Mouse (Mus musculus) stomach, embryonic 15.5 days (tissue): ENCODE measurements around the gene Mapkapk5. TPM values are rescaled to one million over a fixed set of nuclear protein-coding genes. Genes with fewer than 3 reads are reported as not detected.
A peak's percentile ranks its signal among the peaks of the same experiment; 100 is the strongest.

Experiments used
- ATAC-seq: fragments of 200-750 bp; cut with Nextera tagmentation; 2 replicates; pipeline ENCODE4 v1.8.0; 2017; ENCODE audit warnings: low read depth, moderate number of reproducible peaks, moderate TSS enrichment; ENCODE audit not compliant: insufficient read depth, low FRiP score
- H3K27ac ChIP-seq: fragments of 300-500 bp; sonication (generic); 2 replicates; pipeline ENCODE4 v1.5.1; 2015; ENCODE audit warnings: mild to moderate bottlenecking, inconsistent platforms
- H3K27me3 ChIP-seq: fragments of 300-500 bp; sonication (generic); replicated peaks from 2 replicates; pipeline ENCODE4 v1.6.1; 2015; ENCODE audit warnings: inconsistent platforms
- H3K36me3 ChIP-seq: fragments of 300-500 bp; sonication (generic); 2 replicates; pipeline ENCODE4 v1.6.1; 2015; ENCODE audit warnings: inconsistent platforms
- H3K4me1 ChIP-seq: fragments of 300-500 bp; sonication (generic); 2 replicates; pipeline ENCODE4 v1.6.1; 2015; ENCODE audit warnings: inconsistent platforms
- H3K4me2 ChIP-seq: fragments of 300-500 bp; sonication (generic); 2 replicates; pipeline ENCODE4 v1.6.1; 2015; ENCODE audit warnings: mild to moderate bottlenecking, inconsistent platforms
- H3K4me3 ChIP-seq: fragments of 300-500 bp; sonication (generic); replicated peaks from 2 replicates; pipeline ENCODE4 v1.5.1; 2015; ENCODE audit warnings: inconsistent platforms
- H3K9ac ChIP-seq: fragments of 300-500 bp; sonication (generic); 2 replicates; pipeline ENCODE4 v1.6.1; 2015; ENCODE audit warnings: inconsistent platforms
- H3K9me3 ChIP-seq: fragments of 300-500 bp; sonication (generic); 2 replicates; pipeline ENCODE4 v1.6.1; 2016; ENCODE audit warnings: inconsistent platforms
- WGBS: fragments of 180-500 bp; shearing (Covaris S2); methylation state at CpG from one replicate; pipeline ENCODE4 v1.1.7; 2015; 5-methylcytosine and 5-hydroxymethylcytosine counted together
- polyA plus RNA-seq: library from polyadenylated mRNA; unstranded; fragments of >200 nt; fragmentation: Nextera tagmentation; extraction: Ambion mirVana; gene quantifications from 2 replicates; pipeline ENCODE4 v1.2.1, GENCODE M21; 2015

Mapkapk5 gene
- polyA plus RNA-seq, 1 experiment from 2014 or later, result 48.9 TPM

GRCm38 (mm10) chr5:121583765-121584501 lies 38.2 kb upstream of the Mapkapk5 start:
- Histone ChIP-seq H3K9ac (no peak overlapping the region), H3K27ac (peak overlapping the region; percentile 48), H3K4me3 (no peak overlapping the region), H3K4me2 (0 out of 2 replicates have a peak overlapping the region, but pooled peaks have one; percentile 16), H3K4me1 (peaks cover 9% of the 10 kb centered on the region), H3K9me3 (no peaks in the 10 kb centered on the region), H3K36me3 (peaks cover 14% of the 10 kb centered on the region; the same call in 1 of the 2 replicates), H3K27me3 (no peaks in the 10 kb centered on the region)
- 49% methylated on average over 12 of the region's 12 CpGs for WGBS
- peak; percentile 77 for ATAC-seq

GRCm38 (mm10) chr5:121581945-121582344 lies 36.2 kb upstream of the Mapkapk5 start:
- H3K4me3 ChIP-seq, result no peak overlapping the region
- H3K9ac ChIP-seq, result no peak overlapping the region
- WGBS, result 87% methylated on average over 8 of the region's 8 CpGs
- no peak overlapping the region for H3K27ac ChIP-seq
- no peaks in the 10 kb centered on the region for H3K9me3 ChIP-seq
- no peak for ATAC-seq
- peaks cover 14% of the 10 kb centered on the region; the same call in 1 of the 2 replicates for H3K36me3 ChIP-seq
- no peak overlapping the region for H3K4me2 ChIP-seq
- H3K27me3 ChIP-seq, result no peaks in the 10 kb centered on the region
- H3K4me1 ChIP-seq, result peaks cover 9% of the 10 kb centered on the region

DNA sequence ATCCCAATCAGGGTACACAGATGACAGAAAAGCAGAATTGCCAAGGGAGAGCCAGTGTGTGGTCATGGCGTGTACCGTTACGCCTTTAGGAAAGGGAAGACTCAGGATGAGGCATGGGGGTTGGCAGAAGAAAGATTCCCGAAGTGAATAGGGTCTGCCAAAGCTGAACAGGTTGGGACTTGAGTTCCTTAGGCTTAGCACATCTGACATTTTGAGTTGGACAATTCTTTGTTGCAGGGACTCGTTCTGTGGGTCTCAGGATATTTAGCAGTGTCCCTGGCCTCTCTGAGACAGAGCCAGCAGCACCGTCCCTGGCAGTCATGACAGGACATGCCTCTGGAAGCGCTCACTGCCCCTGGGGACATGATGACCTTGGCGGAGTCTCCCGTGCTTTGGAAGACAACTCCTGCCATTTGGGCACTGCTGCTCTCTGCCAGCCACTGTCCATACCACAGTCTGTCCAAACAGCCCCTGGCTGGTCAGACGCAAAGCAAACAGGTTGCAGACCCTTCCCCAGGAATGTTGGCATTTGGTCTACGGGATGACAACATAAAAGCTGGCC lies 31.3 kb upstream of the Mapkapk5 start:
- H3K4me2 ChIP-seq, result no peak overlapping the region
- H3K36me3 ChIP-seq, result peaks cover 21% of the 10 kb centered on the region; the same call in 1 of the 2 replicates
- H3K27ac ChIP-seq, result no peak overlapping the region
- H3K27me3 ChIP-seq, result no peaks in the 10 kb centered on the region
- no peak for ATAC-seq
- WGBS, result 83% methylated on average over 11 of the region's 11 CpGs
- H3K9me3 ChIP-seq, result no peaks in the 10 kb centered on the region
- H3K9ac ChIP-seq, result no peak overlapping the region
- no peaks in the 10 kb centered on the region for H3K4me1 ChIP-seq
- H3K4me3 ChIP-seq, result no peak overlapping the region

DNA sequence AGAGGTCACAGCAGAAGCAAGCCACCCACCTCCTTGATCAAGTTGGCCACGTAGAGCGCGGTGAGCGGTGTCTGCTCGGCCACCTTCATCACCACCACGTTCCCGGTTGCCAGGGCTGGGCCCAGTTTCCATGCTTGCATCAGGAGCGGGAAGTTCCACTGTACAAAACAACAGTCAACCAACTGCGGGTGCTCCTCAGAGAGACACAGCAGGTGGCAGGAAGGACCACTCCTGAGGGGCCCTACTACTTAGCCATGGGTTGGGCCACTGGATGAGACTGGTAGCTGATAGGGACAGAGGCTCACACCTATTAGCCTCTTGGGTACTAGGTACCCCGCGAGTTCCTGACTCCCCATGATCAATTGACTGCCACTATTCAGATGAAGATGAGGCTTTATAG lies 30.2 kb upstream of the Mapkapk5 start:
- no peak for ATAC-seq
- Histone ChIP-seq H3K4me3 (no peak overlapping the region), H3K27ac (no peak overlapping the region), H3K4me2 (no peak overlapping the region), H3K36me3 (peaks cover 21% of the 10 kb centered on the region; the same call in 1 of the 2 replicates), H3K4me1 (no peaks in the 10 kb centered on the region), H3K9ac (no peak overlapping the region), H3K27me3 (no peaks in the 10 kb centered on the region), H3K9me3 (no peaks in the 10 kb centered on the region)
- WGBS, result 94% methylated on average over 11 of the region's 11 CpGs

- H3K4me2 ChIP-seq, result no peak overlapping the region
- H3K4me1 ChIP-seq, result no peaks in the 10 kb centered on the region
- H3K9ac ChIP-seq, result no peak overlapping the region
- peaks cover 11% of the 10 kb centered on the region; the same call in 1 of the 2 replicates for H3K36me3 ChIP-seq
- 84% methylated on average over 13 of the region's 13 CpGs for WGBS
- no peak overlapping the region for H3K4me3 ChIP-seq
- no peak overlapping the region for H3K27ac ChIP-seq
- ATAC-seq, result no peak
- no peaks in the 10 kb centered on the region for H3K9me3 ChIP-seq
- no peaks in the 10 kb centered on the region for H3K27me3 ChIP-seq
Measured at GRCm38 (mm10) chr5:121574145-121574544, 28.4 kb upstream of the Mapkapk5 start.

- ATAC-seq, result no peak
- H3K36me3 ChIP-seq, result peaks cover 9% of the 10 kb centered on the region; the same call in 1 of the 2 replicates
- H3K4me3 ChIP-seq, result no peak overlapping the region
- 75% methylated on average over 1 of the region's 1 CpGs for WGBS
- H3K4me2 ChIP-seq, result no peak overlapping the region
- H3K27ac ChIP-seq, result no peak overlapping the region
- H3K27me3 ChIP-seq, result no peaks in the 10 kb centered on the region
- no peak overlapping the region for H3K9ac ChIP-seq
- no peaks in the 10 kb centered on the region for H3K9me3 ChIP-seq
- no peaks in the 10 kb centered on the region for H3K4me1 ChIP-seq
Measured at GRCm38 (mm10) chr5:121570787-121571186, 25.1 kb upstream of the Mapkapk5 start.

DNA sequence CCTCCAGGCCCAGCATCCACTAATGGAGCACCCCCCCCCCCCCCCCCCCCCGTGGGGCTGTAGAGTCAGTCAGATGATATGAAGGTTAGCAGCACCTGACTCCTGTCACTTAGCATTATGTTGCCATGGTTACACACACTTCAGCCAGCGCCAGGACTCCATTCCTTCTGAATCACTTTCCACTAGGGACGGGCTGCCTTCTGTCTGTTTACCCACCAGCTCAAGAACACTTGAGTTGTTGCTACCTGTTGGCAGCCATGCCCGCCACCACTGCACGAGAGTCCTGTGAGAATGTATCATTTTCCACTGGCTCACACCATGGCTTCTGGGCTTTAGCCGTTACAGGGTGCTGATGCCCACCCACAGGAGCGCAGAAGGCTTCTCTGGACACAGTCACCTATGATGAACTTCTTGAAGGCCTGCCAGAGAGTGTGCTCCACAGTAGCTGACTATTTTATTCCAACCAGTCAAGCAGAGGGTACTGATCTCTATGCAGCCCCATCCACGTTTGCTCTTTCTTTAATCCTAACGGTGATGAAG lies 24.2 kb upstream of the Mapkapk5 start:
- Histone ChIP-seq H3K4me2 (no peak overlapping the region), H3K9me3 (no peaks in the 10 kb centered on the region), H3K4me3 (no peak overlapping the region), H3K9ac (no peak overlapping the region), H3K4me1 (no peaks in the 10 kb centered on the region), H3K27me3 (no peaks in the 10 kb centered on the region), H3K27ac (no peak overlapping the region), H3K36me3 (peaks cover 4% of the 10 kb centered on the region; the same call in 1 of the 2 replicates)
- no peak for ATAC-seq
- WGBS, result 73% methylated on average over 9 of the region's 9 CpGs

- WGBS, result 82% methylated on average over 16 of the region's 16 CpGs
- H3K4me1 ChIP-seq, result 0 out of 2 replicates have a peak, but pooled peaks cover 3% of the 10 kb centered on the region
- H3K4me2 ChIP-seq, result no peak overlapping the region
- H3K27me3 ChIP-seq, result no peaks in the 10 kb centered on the region
- no peak overlapping the region for H3K9ac ChIP-seq
- H3K4me3 ChIP-seq, result no peak overlapping the region
- peaks cover 3% of the 10 kb centered on the region; the same call in 1 of the 2 replicates for H3K36me3 ChIP-seq
- H3K27ac ChIP-seq, result no peak overlapping the region
- H3K9me3 ChIP-seq, result no peaks in the 10 kb centered on the region
- ATAC-seq, result no peak
Measured at GRCm38 (mm10) chr5:121566035-121566681, 20.5 kb upstream of the Mapkapk5 start.

GRCm38 (mm10) chr5:121564468-121564895 lies 18.8 kb upstream of the Mapkapk5 start:
- WGBS, result 10% methylated on average over 11 of the region's 11 CpGs
- no peak overlapping the region for H3K9ac ChIP-seq
- ATAC-seq, result peak; percentile 38; the same call in 1 of the 2 replicates

DNA sequence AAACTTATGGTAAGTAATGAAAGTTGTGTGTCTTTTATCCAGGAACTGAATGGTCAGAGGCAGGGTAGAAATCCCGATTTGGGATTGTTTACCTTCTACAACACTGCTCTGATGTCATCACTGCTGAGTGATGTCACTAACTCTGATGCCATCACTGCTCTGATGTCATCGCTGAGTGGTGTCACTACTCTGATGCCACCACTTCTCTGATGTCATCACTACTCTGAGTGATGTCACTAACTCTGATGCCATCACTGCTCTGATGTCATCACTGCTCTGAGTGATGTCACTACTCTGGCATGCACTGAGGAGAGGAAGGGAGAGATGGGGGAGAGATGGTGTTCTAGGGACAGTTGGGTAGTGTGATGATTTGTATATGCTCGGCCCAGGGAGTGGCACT lies 16.7 kb upstream of the Mapkapk5 start:
- Histone ChIP-seq H3K27me3 (no peaks in the 10 kb centered on the region), H3K36me3 (no peaks in the 10 kb centered on the region), H3K9me3 (no peaks in the 10 kb centered on the region), H3K4me2 (no peak overlapping the region), H3K4me3 (no peak overlapping the region), H3K27ac (no peak overlapping the region), H3K4me1 (0 out of 2 replicates have a peak, but pooled peaks cover 3% of the 10 kb centered on the region), H3K9ac (no peak overlapping the region)
- WGBS, result 80% methylated on average over 3 of the region's 3 CpGs
- no peak for ATAC-seq

More at GRCm38 (mm10) chr5:121564468-121564895, 18.8 kb upstream of the Mapkapk5 start:
- Histone ChIP-seq H3K9me3 (no peaks in the 10 kb centered on the region), H3K27ac (no peak overlapping the region), H3K4me3 (peak overlapping the region; percentile 25), H3K27me3 (no peaks in the 10 kb centered on the region), H3K4me1 (0 out of 2 replicates have a peak, but pooled peaks cover 3% of the 10 kb centered on the region), H3K36me3 (no peaks in the 10 kb centered on the region; the same call in 1 of the 2 replicates), H3K4me2 (peak overlapping the region; percentile 47)

DNA sequence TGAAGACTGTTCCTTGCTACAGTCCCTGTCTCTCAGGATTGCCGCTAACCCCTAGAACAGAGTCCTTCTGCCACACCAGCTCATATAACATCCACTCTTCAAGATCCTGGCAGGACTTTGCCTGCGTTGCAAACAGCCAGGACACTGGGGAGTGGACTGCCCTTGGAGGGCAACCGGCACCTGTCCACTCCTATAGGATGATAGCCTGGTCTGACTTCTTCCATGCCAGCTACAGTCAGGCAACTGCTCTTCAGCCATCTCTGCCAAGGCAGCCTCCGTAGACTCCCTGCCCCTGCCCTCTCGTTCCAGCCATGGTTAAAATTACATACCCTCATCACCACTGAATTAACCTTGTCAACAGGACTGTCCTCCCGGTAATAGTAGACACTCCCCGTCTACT lies 3.5 kb upstream of the Mapkapk5 start:
- Histone ChIP-seq H3K9ac (no peak overlapping the region), H3K4me1 (peaks cover 10% of the 10 kb centered on the region), H3K4me3 (no peak overlapping the region), H3K36me3 (no peaks in the 10 kb centered on the region), H3K9me3 (no peaks in the 10 kb centered on the region), H3K27ac (no peak overlapping the region), H3K4me2 (no peak overlapping the region), H3K27me3 (no peaks in the 10 kb centered on the region)
- ATAC-seq, result no peak
- 83% methylated on average over 7 of the region's 7 CpGs for WGBS
